Mouse (Mus musculus): Measurements from ENCODE around the gene Klk10. TPM values are rescaled to one million over a fixed set of nuclear protein-coding genes. Genes with fewer than 3 reads are reported as not detected.
A peak's percentile ranks its signal among the peaks of the same experiment; 100 is the strongest.

Gene Klk10
- polyA plus RNA-seq, 1 experiment from 2014 or later = 83.4 TPM

- WGBS = 67% methylated on average over 7 of the region's 7 CpGs
These were observed 10.8 kb downstream of the Klk10 start, which contains the start of gene Klk9 for GRCm38 (mm10) chr7:43791591-43791990. Gene Klk9 (plus strand): TSS chr7:43791891.

GRCm38 (mm10) chr7:43796355-43796754 lies 15.5 kb downstream of the Klk10 start:
- Histone ChIP-seq H3K4me1 (peaks cover 17% of the 10 kb centered on the region), H3K4me2 (replicated peaks) (peak overlapping the region; percentile 78), H3K9ac (no peak overlapping the region), H3K36me3 (no peaks in the 10 kb centered on the region), H3K9me3 (replicated peaks) (no peaks in the 10 kb centered on the region), H3K27me3 (peaks cover 10% of the 10 kb centered on the region), H3K27ac (replicated peaks) (no peak overlapping the region; the same call in 1 of the 2 replicates), H3K4me3 (replicated peaks) (peak overlapping the region; percentile 52)
- 5% methylated on average over 8 of the region's 8 CpGs for WGBS
- no peak for ATAC-seq (ENCODE audit: insufficient number of reproducible peaks, low FRiP score, low TSS enrichment, low read depth)

More at GRCm38 (mm10) chr7:43791591-43791990, 10.8 kb downstream of the Klk10 start, which contains the start of gene Klk9:
- H3K36me3 ChIP-seq = no peaks in the 10 kb centered on the region
- ATAC-seq (ENCODE audit: insufficient number of reproducible peaks, low FRiP score, low TSS enrichment, low read depth) = no peak
- no peak within 1 kb of the TSS for H3K9ac ChIP-seq
- H3K4me2 ChIP-seq (replicated peaks) = no peak within 1 kb of the TSS
- H3K9me3 ChIP-seq (replicated peaks) = no peaks in the 10 kb centered on the region
- H3K27ac ChIP-seq (replicated peaks) = peak within 1 kb of the TSS; percentile 48
- H3K4me3 ChIP-seq (replicated peaks) = no peak within 1 kb of the TSS
- peaks cover 10% of the 10 kb centered on the region for H3K27me3 ChIP-seq
- H3K4me1 ChIP-seq = peaks cover 9% of the 10 kb centered on the region

- H3K4me1 ChIP-seq = peaks cover 17% of the 10 kb centered on the region
- ATAC-seq (ENCODE audit: insufficient number of reproducible peaks, low FRiP score, low TSS enrichment, low read depth) = 0 out of 2 replicates have a peak, but pooled peaks have one; percentile 17
These were observed 16.5 kb downstream of the Klk10 start, which contains the start of gene Klk8 for GRCm38 (mm10) chr7:43797333-43797769. Gene Klk8 (plus strand): TSS chr7:43797577.

GRCm38 (mm10) chr7:43797844-43798462 lies 17.1 kb downstream of the Klk10 start:
- Histone ChIP-seq H3K27ac (replicated peaks) (no peak overlapping the region), H3K4me2 (replicated peaks) (peak overlapping the region; percentile 78), H3K9me3 (replicated peaks) (no peaks in the 10 kb centered on the region), H3K9ac (0 out of 2 replicates have a peak overlapping the region, but pooled peaks have one; percentile 31), H3K36me3 (no peaks in the 10 kb centered on the region), H3K4me1 (peaks cover 17% of the 10 kb centered on the region), H3K27me3 (peaks cover 10% of the 10 kb centered on the region), H3K4me3 (replicated peaks) (peak overlapping the region; percentile 52)
- ATAC-seq (ENCODE audit: insufficient number of reproducible peaks, low FRiP score, low TSS enrichment, low read depth) = no peak
- WGBS = 36% methylated on average over 13 of the region's 13 CpGs

More at GRCm38 (mm10) chr7:43797333-43797769, 16.5 kb downstream of the Klk10 start, which contains the start of gene Klk8:
- Histone ChIP-seq H3K27ac (replicated peaks) (peak within 1 kb of the TSS; percentile 52; the same call in 1 of the 2 replicates), H3K4me2 (replicated peaks) (peak within 1 kb of the TSS; percentile 78), H3K9ac (peak within 1 kb of the TSS; percentile 31), H3K4me3 (replicated peaks) (peak within 1 kb of the TSS; percentile 52), H3K9me3 (replicated peaks) (no peaks in the 10 kb centered on the region), H3K27me3 (peaks cover 10% of the 10 kb centered on the region), H3K36me3 (no peaks in the 10 kb centered on the region)
- WGBS = under 1% methylated on average over 28 of the region's 28 CpGs

GRCm38 (mm10) chr7:43799876-43800275 lies 19.0 kb downstream of the Klk10 start:
- H3K4me2 ChIP-seq (replicated peaks) = no peak overlapping the region
- no peak overlapping the region for H3K9ac ChIP-seq
- H3K4me1 ChIP-seq = peaks cover 17% of the 10 kb centered on the region
- H3K27ac ChIP-seq (replicated peaks) = no peak overlapping the region
- H3K27me3 ChIP-seq = peaks cover 10% of the 10 kb centered on the region
- H3K4me3 ChIP-seq (replicated peaks) = no peak overlapping the region
- H3K9me3 ChIP-seq (replicated peaks) = no peaks in the 10 kb centered on the region
- WGBS = 55% methylated on average over 7 of the region's 7 CpGs
- ATAC-seq (ENCODE audit: insufficient number of reproducible peaks, low FRiP score, low TSS enrichment, low read depth) = no peak
- no peaks in the 10 kb centered on the region for H3K36me3 ChIP-seq

GRCm38 (mm10) chr7:43810994-43811393 lies 30.2 kb downstream of the Klk10 start, which contains the start of gene Klk7:
Gene Klk7 (plus strand): TSS chr7:43811294.
- Histone ChIP-seq H3K9me3 (replicated peaks) (no peaks in the 10 kb centered on the region), H3K27ac (replicated peaks) (no peak within 1 kb of the TSS), H3K4me3 (replicated peaks) (no peak within 1 kb of the TSS), H3K4me2 (replicated peaks) (no peak within 1 kb of the TSS), H3K27me3 (no peaks in the 10 kb centered on the region), H3K4me1 (no peaks in the 10 kb centered on the region), H3K9ac (no peak within 1 kb of the TSS), H3K36me3 (no peaks in the 10 kb centered on the region)
- ATAC-seq (ENCODE audit: insufficient number of reproducible peaks, low FRiP score, low TSS enrichment, low read depth) = no peak
- 37% methylated on average over 5 of the region's 5 CpGs for WGBS

GRCm38 (mm10) chr7:43815211-43815610 lies 34.4 kb downstream of the Klk10 start:
- H3K4me2 ChIP-seq (replicated peaks) = no peak overlapping the region
- no peak overlapping the region for H3K27ac ChIP-seq (replicated peaks)
- no peak overlapping the region for H3K4me3 ChIP-seq (replicated peaks)
- no peaks in the 10 kb centered on the region for H3K9me3 ChIP-seq (replicated peaks)
- no peaks in the 10 kb centered on the region for H3K4me1 ChIP-seq
- WGBS = 86% methylated on average over 7 of the region's 7 CpGs
- no peaks in the 10 kb centered on the region for H3K36me3 ChIP-seq
- no peak overlapping the region for H3K9ac ChIP-seq
- H3K27me3 ChIP-seq = no peaks in the 10 kb centered on the region
- ATAC-seq (ENCODE audit: insufficient number of reproducible peaks, low FRiP score, low TSS enrichment, low read depth) = no peak

GRCm38 (mm10) chr7:43816746-43817145 lies 35.9 kb downstream of the Klk10 start:
- no peaks in the 10 kb centered on the region for H3K36me3 ChIP-seq

GRCm38 (mm10) chr7:43821581-43821980 lies 40.7 kb downstream of the Klk10 start:
- WGBS = 90% methylated on average over 7 of the region's 7 CpGs
- no peak overlapping the region for H3K4me2 ChIP-seq (replicated peaks)
- ATAC-seq (ENCODE audit: insufficient number of reproducible peaks, low FRiP score, low TSS enrichment, low read depth) = no peak
- no peak overlapping the region for H3K9ac ChIP-seq
- H3K27ac ChIP-seq (replicated peaks) = no peak overlapping the region
- H3K4me3 ChIP-seq (replicated peaks) = no peak overlapping the region
- H3K27me3 ChIP-seq = no peaks in the 10 kb centered on the region
- no peaks in the 10 kb centered on the region for H3K9me3 ChIP-seq (replicated peaks)
- no peaks in the 10 kb centered on the region for H3K4me1 ChIP-seq
- no peaks in the 10 kb centered on the region for H3K36me3 ChIP-seq

More at GRCm38 (mm10) chr7:43816746-43817145, 35.9 kb downstream of the Klk10 start:
- Histone ChIP-seq H3K9me3 (replicated peaks) (no peaks in the 10 kb centered on the region), H3K4me3 (replicated peaks) (no peak overlapping the region), H3K4me2 (replicated peaks) (no peak overlapping the region), H3K4me1 (no peaks in the 10 kb centered on the region), H3K27ac (replicated peaks) (no peak overlapping the region), H3K27me3 (no peaks in the 10 kb centered on the region), H3K9ac (no peak overlapping the region)
- ATAC-seq (ENCODE audit: insufficient number of reproducible peaks, low FRiP score, low TSS enrichment, low read depth) = no peak

- Histone ChIP-seq H3K4me1 (no peaks in the 10 kb centered on the region), H3K27ac (replicated peaks) (no peak within 1 kb of the TSS), H3K4me3 (replicated peaks) (no peak within 1 kb of the TSS), H3K9ac (no peak within 1 kb of the TSS), H3K36me3 (no peaks in the 10 kb centered on the region), H3K9me3 (replicated peaks) (no peaks in the 10 kb centered on the region), H3K4me2 (replicated peaks) (no peak within 1 kb of the TSS), H3K27me3 (no peaks in the 10 kb centered on the region)
- 63% methylated on average over 10 of the region's 10 CpGs for WGBS
- no peak for ATAC-seq (ENCODE audit: insufficient number of reproducible peaks, low FRiP score, low TSS enrichment, low read depth)
These were observed 43.4 kb downstream of the Klk10 start, which contains the start of gene Klk6 for GRCm38 (mm10) chr7:43824199-43824598. Gene Klk6 (plus strand): TSS chr7:43824499.

- Histone ChIP-seq H3K4me2 (replicated peaks) (no peak overlapping the region), H3K36me3 (no peaks in the 10 kb centered on the region), H3K4me1 (no peaks in the 10 kb centered on the region), H3K9ac (no peak overlapping the region), H3K27ac (replicated peaks) (no peak overlapping the region), H3K27me3 (no peaks in the 10 kb centered on the region), H3K4me3 (replicated peaks) (no peak overlapping the region), H3K9me3 (replicated peaks) (no peaks in the 10 kb centered on the region)
- WGBS = 68% methylated on average over 5 of the region's 5 CpGs
- no peak for ATAC-seq (ENCODE audit: insufficient number of reproducible peaks, low FRiP score, low TSS enrichment, low read depth)
These were observed 45.2 kb downstream of the Klk10 start for GRCm38 (mm10) chr7:43826056-43826455.

All from embryonic facial prominence, embryonic 15.5 days (tissue).